Mouse (Mus musculus): ENCODE measurements around the gene Slc6a18. TPM values are rescaled to one million over a fixed set of nuclear protein-coding genes. Genes with fewer than 3 reads are reported as not detected.
"Not testable (repeated sequence)": the region's sequence is repeated elsewhere in the genome, so short reads cannot be mapped to it uniquely, and the experiment has no call there.

Slc6a18 gene
- total and polyA plus RNA-seq, 3 experiments = not detected

- Histone ChIP-seq H3K4me1 (ENCODE audit: control insufficient read depth, insufficient read depth, low read length) (no peaks in the 10 kb centered on the region), H3K79me2 (replicated peaks; ENCODE audit: control insufficient read depth, insufficient read depth, low read length) (no peaks in the 10 kb centered on the region), H3K27ac (no peak overlapping the region), H3K4me3 (no peak overlapping the region), H3K9ac (ENCODE audit: low read depth, low read length) (no peak overlapping the region), H3K27me3 (ENCODE audit: control insufficient read depth, insufficient read depth, low read length) (no peaks in the 10 kb centered on the region), H3K36me3 (ENCODE audit: control insufficient read depth, insufficient read depth, low read length) (no peaks in the 10 kb centered on the region)
- DNase-seq = no peak
- 81% methylated on average over 4 of the region's 4 CpGs for WGBS
- TF ChIP-seq POLR2A (IDR thresholded peaks at IDR 0.05; ENCODE audit: insufficient read depth, low read depth, low read length) (no peak), CTCF (IDR thresholded peaks at IDR 0.05) (no peak), EP300 (IDR thresholded peaks at IDR 0.05; ENCODE audit: insufficient read depth, low read depth, low read length) (no peak)
- intact Hi-C loops (cut with DNase I) = loop anchor here (10.0 kb wide), 1 partner anchor 592 kb away; no protein-coding TSS in a partner anchor
These were observed 35.4 kb upstream of the Slc6a18 start for GRCm38 (mm10) chr13:73713204-73713603.

- Histone ChIP-seq H3K27ac (no peak overlapping the region), H3K4me3 (no peak overlapping the region), H3K79me2 (replicated peaks; ENCODE audit: control insufficient read depth, insufficient read depth, low read length) (no peaks in the 10 kb centered on the region), H3K4me1 (ENCODE audit: control insufficient read depth, insufficient read depth, low read length) (no peaks in the 10 kb centered on the region), H3K36me3 (ENCODE audit: control insufficient read depth, insufficient read depth, low read length) (no peaks in the 10 kb centered on the region), H3K27me3 (ENCODE audit: control insufficient read depth, insufficient read depth, low read length) (no peaks in the 10 kb centered on the region), H3K9ac (ENCODE audit: low read depth, low read length) (no peak overlapping the region)
- intact Hi-C loops (cut with DNase I) = loop anchor here (10.0 kb wide), 1 partner anchor 593 kb away; no protein-coding TSS in a partner anchor
- DNase-seq = no peak
- WGBS = 73% methylated on average over 3 of the region's 3 CpGs
- no peak for TF ChIP-seq EP300 (IDR thresholded peaks at IDR 0.05; ENCODE audit: insufficient read depth, low read depth, low read length)
- TF ChIP-seq POLR2A (IDR thresholded peaks at IDR 0.05; ENCODE audit: insufficient read depth, low read depth, low read length) = no peak
- no peak for TF ChIP-seq CTCF (IDR thresholded peaks at IDR 0.05)
These were observed 34.4 kb upstream of the Slc6a18 start for GRCm38 (mm10) chr13:73712228-73712627.

- WGBS = 86% methylated on average over 5 of the region's 5 CpGs
- no peak for DNase-seq
- Histone ChIP-seq H3K36me3 (ENCODE audit: control insufficient read depth, insufficient read depth, low read length) (no peaks in the 10 kb centered on the region), H3K79me2 (replicated peaks; ENCODE audit: control insufficient read depth, insufficient read depth, low read length) (no peaks in the 10 kb centered on the region), H3K4me1 (ENCODE audit: control insufficient read depth, insufficient read depth, low read length) (no peaks in the 10 kb centered on the region), H3K9ac (ENCODE audit: low read depth, low read length) (no peak overlapping the region), H3K27ac (no peak overlapping the region), H3K27me3 (ENCODE audit: control insufficient read depth, insufficient read depth, low read length) (no peaks in the 10 kb centered on the region), H3K4me3 (no peak overlapping the region)
- TF ChIP-seq POLR2A (IDR thresholded peaks at IDR 0.05; ENCODE audit: insufficient read depth, low read depth, low read length) (no peak), EP300 (IDR thresholded peaks at IDR 0.05; ENCODE audit: insufficient read depth, low read depth, low read length) (no peak), CTCF (IDR thresholded peaks at IDR 0.05) (no peak)
- intact Hi-C loops (cut with DNase I) = loop anchor here (10.0 kb wide), 1 partner anchor 593 kb away; no protein-coding TSS in a partner anchor
These were observed 34.0 kb upstream of the Slc6a18 start for GRCm38 (mm10) chr13:73711803-73712202.

- Histone ChIP-seq H3K4me1 (ENCODE audit: control insufficient read depth, insufficient read depth, low read length) (no peaks in the 10 kb centered on the region), H3K9ac (ENCODE audit: low read depth, low read length) (no peak overlapping the region), H3K27me3 (ENCODE audit: control insufficient read depth, insufficient read depth, low read length) (no peaks in the 10 kb centered on the region), H3K27ac (no peak overlapping the region), H3K79me2 (replicated peaks; ENCODE audit: control insufficient read depth, insufficient read depth, low read length) (no peaks in the 10 kb centered on the region), H3K4me3 (no peak overlapping the region), H3K36me3 (ENCODE audit: control insufficient read depth, insufficient read depth, low read length) (no peaks in the 10 kb centered on the region)
- TF ChIP-seq CTCF (IDR thresholded peaks at IDR 0.05) (no peak), EP300 (IDR thresholded peaks at IDR 0.05; ENCODE audit: insufficient read depth, low read depth, low read length) (no peak), POLR2A (IDR thresholded peaks at IDR 0.05; ENCODE audit: insufficient read depth, low read depth, low read length) (no peak)
- intact Hi-C loops (cut with DNase I) = loop anchor here (10.0 kb wide), 1 partner anchor 594 kb away; no protein-coding TSS in a partner anchor
- 51% methylated on average over 5 of the region's 5 CpGs for WGBS
- DNase-seq = no peak
These were observed 33.4 kb upstream of the Slc6a18 start for GRCm38 (mm10) chr13:73711221-73711620.

GRCm38 (mm10) chr13:73709491-73709890 lies 31.7 kb upstream of the Slc6a18 start:
- H3K36me3 ChIP-seq (ENCODE audit: control insufficient read depth, insufficient read depth, low read length) = no peaks in the 10 kb centered on the region
- no peak for DNase-seq
- intact Hi-C loops (cut with DNase I) = no loop called here
- no peak overlapping the region for H3K27ac ChIP-seq
- H3K9ac ChIP-seq (ENCODE audit: low read depth, low read length) = no peak overlapping the region
- WGBS = 64% methylated on average over 6 of the region's 6 CpGs
- H3K79me2 ChIP-seq (replicated peaks; ENCODE audit: control insufficient read depth, insufficient read depth, low read length) = no peaks in the 10 kb centered on the region
- H3K4me1 ChIP-seq (ENCODE audit: control insufficient read depth, insufficient read depth, low read length) = no peaks in the 10 kb centered on the region
- no peak for TF ChIP-seq POLR2A (IDR thresholded peaks at IDR 0.05; ENCODE audit: insufficient read depth, low read depth, low read length)
- no peak for TF ChIP-seq EP300 (IDR thresholded peaks at IDR 0.05; ENCODE audit: insufficient read depth, low read depth, low read length)
- no peak for TF ChIP-seq CTCF (IDR thresholded peaks at IDR 0.05)
- H3K4me3 ChIP-seq = no peak overlapping the region
- H3K27me3 ChIP-seq (ENCODE audit: control insufficient read depth, insufficient read depth, low read length) = no peaks in the 10 kb centered on the region

- no peaks in the 10 kb centered on the region for H3K4me1 ChIP-seq (ENCODE audit: control insufficient read depth, insufficient read depth, low read length)
- DNase-seq = no peak
- H3K9ac ChIP-seq (ENCODE audit: low read depth, low read length) = no peak within 1 kb of the TSS
- intact Hi-C loops (cut with DNase I) = no loop called here
- TF ChIP-seq EP300 (IDR thresholded peaks at IDR 0.05; ENCODE audit: insufficient read depth, low read depth, low read length) (no peak), POLR2A (IDR thresholded peaks at IDR 0.05; ENCODE audit: insufficient read depth, low read depth, low read length) (no peak), CTCF (IDR thresholded peaks at IDR 0.05) (no peak)
- no peaks in the 10 kb centered on the region for H3K36me3 ChIP-seq (ENCODE audit: control insufficient read depth, insufficient read depth, low read length)
- 89% methylated on average over 7 of the region's 7 CpGs for WGBS
- H3K27me3 ChIP-seq (ENCODE audit: control insufficient read depth, insufficient read depth, low read length) = no peaks in the 10 kb centered on the region
- H3K79me2 ChIP-seq (replicated peaks; ENCODE audit: control insufficient read depth, insufficient read depth, low read length) = no peaks in the 10 kb centered on the region
- H3K4me3 ChIP-seq = no peak within 1 kb of the TSS
- H3K27ac ChIP-seq = no peak within 1 kb of the TSS
These were observed 27.0 kb upstream of the Slc6a18 start, which contains the start of gene Slc6a19 for GRCm38 (mm10) chr13:73704694-73705325. TSS of gene Slc6a19 (minus strand) at chr13:73704865.

- H3K9ac ChIP-seq (ENCODE audit: low read depth, low read length); H3K36me3 ChIP-seq (ENCODE audit: control insufficient read depth, insufficient read depth, low read length); H3K79me2 ChIP-seq (replicated peaks; ENCODE audit: control insufficient read depth, insufficient read depth, low read length); H3K4me1 ChIP-seq (ENCODE audit: control insufficient read depth, insufficient read depth, low read length); H3K4me3 ChIP-seq; intact Hi-C loops (cut with DNase I); H3K27ac ChIP-seq; H3K27me3 ChIP-seq (ENCODE audit: control insufficient read depth, insufficient read depth, low read length); DNase-seq: not testable (repeated sequence)
- 57% methylated on average over 4 of the region's 4 CpGs for WGBS
These were observed 25.7 kb upstream of the Slc6a18 start for GRCm38 (mm10) chr13:73703486-73703885.

Measured in heart, adult 2 months (tissue).